Mouse (Mus musculus) neural tube, embryonic 13.5 days (tissue): ENCODE data around the gene Bmpr1a. TPM values are rescaled to one million over a fixed set of nuclear protein-coding genes. Genes with fewer than 3 reads are reported as not detected.
A peak's percentile ranks its signal among the peaks of the same experiment; 100 is the strongest.

Experiments used
- ATAC-seq: fragments of 200-750 bp; cut with Nextera tagmentation; 2 replicates; pipeline ENCODE4 v1.8.0; 2017; ENCODE audit warnings: low read depth, mild to moderate bottlenecking, moderate TSS enrichment, moderate library complexity
- H3K27ac ChIP-seq: fragments of 300-500 bp; sonication (generic); replicated peaks from 2 replicates; pipeline ENCODE4 v1.5.1; 2015; ENCODE audit warnings: moderate library complexity, mild to moderate bottlenecking, inconsistent platforms
- H3K27me3 ChIP-seq: fragments of 300-500 bp; sonication (generic); 2 replicates; pipeline ENCODE4 v1.6.1; 2015; ENCODE audit warnings: mild to moderate bottlenecking, inconsistent platforms
- H3K36me3 ChIP-seq: fragments of 300-500 bp; sonication (generic); 2 replicates; pipeline ENCODE4 v1.6.1; 2015; ENCODE audit warnings: mild to moderate bottlenecking, inconsistent platforms
- H3K4me1 ChIP-seq: fragments of 300-500 bp; sonication (generic); replicated peaks from 2 replicates; pipeline ENCODE4 v1.6.1; 2015; ENCODE audit warnings: inconsistent platforms
- H3K4me2 ChIP-seq: fragments of 300-500 bp; sonication (generic); 2 replicates; pipeline ENCODE4 v1.6.1; 2015; ENCODE audit warnings: inconsistent platforms, mild to moderate bottlenecking, moderate library complexity
- H3K4me3 ChIP-seq: fragments of 300-500 bp; sonication (generic); 2 replicates; pipeline ENCODE4 v1.5.1; 2015; ENCODE audit warnings: mild to moderate bottlenecking, inconsistent platforms
- H3K9ac ChIP-seq: fragments of 300-500 bp; sonication (generic); 2 replicates; pipeline ENCODE4 v1.6.1; 2015; ENCODE audit warnings: moderate library complexity, mild to moderate bottlenecking, inconsistent platforms
- H3K9me3 ChIP-seq: fragments of 300-500 bp; sonication (generic); 2 replicates; pipeline ENCODE4 v1.6.1; 2016; ENCODE audit warnings: inconsistent platforms
- WGBS: fragments of 180-500 bp; shearing (Covaris S2); methylation state at CpG from one replicate; pipeline ENCODE4 v1.1.7; 2015; 5-methylcytosine and 5-hydroxymethylcytosine counted together
- polyA plus RNA-seq: library from polyadenylated mRNA; unstranded; fragments of >200 nt; fragmentation: Nextera tagmentation; extraction: Ambion mirVana; gene quantifications from 2 replicates; pipeline ENCODE4 v1.2.1, GENCODE M21; 2015

The Bmpr1a gene
- polyA plus RNA-seq, 1 experiment from 2014 or later: 22.6 TPM

DNA sequence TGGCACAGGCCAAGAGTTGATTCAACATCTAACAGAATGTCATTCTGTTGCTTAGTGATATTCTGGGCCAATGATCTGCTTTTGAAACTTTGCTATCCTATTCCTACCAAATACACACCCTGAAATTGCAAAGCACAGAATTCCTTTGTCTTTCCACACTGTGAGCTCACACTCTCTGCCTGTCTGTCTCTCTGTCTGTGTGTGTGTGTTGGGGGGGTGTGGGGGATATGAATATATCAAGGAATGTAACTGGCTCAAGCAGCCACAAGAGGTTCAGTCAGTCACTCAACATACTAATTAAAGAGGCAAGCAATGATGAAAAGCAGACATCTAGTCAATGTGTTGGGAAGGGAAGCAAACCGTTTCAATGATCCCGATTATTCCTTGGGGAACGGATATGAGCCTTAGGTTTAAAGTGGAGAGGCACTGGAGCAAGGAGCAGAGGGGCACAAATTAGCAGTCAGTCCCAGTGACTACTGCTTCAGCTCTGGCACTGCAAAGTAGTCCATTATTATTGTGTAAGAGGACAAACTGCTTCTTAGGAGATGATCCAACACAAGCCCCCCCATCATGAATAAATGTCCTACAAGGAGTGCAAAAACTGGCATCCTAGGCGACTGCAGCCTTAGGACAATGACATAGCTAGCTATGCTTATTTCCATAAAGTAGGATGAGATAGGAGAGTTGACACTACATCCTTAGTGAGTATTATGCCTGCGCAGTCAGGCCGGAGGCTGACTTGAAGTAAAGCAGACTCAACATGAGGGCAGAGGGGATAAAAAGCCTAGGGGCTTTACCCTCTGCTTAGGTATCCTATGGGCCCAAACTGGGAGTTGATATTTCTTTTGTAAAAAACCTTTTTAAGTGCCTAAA lies 19.4 kb downstream of the Bmpr1a start:
- H3K4me1 ChIP-seq: peaks cover 19% of the 10 kb centered on the region
- no peaks in the 10 kb centered on the region for H3K27me3 ChIP-seq
- no peak overlapping the region for H3K9ac ChIP-seq
- peak overlapping the region; percentile 59 for H3K27ac ChIP-seq
- WGBS: 65% methylated on average over 6 of the region's 6 CpGs
- no peaks in the 10 kb centered on the region for H3K36me3 ChIP-seq
- H3K4me2 ChIP-seq: no peak overlapping the region
- no peak overlapping the region for H3K4me3 ChIP-seq
- no peaks in the 10 kb centered on the region for H3K9me3 ChIP-seq
- ATAC-seq: peak; percentile 66; the same call in 1 of the 2 replicates

DNA sequence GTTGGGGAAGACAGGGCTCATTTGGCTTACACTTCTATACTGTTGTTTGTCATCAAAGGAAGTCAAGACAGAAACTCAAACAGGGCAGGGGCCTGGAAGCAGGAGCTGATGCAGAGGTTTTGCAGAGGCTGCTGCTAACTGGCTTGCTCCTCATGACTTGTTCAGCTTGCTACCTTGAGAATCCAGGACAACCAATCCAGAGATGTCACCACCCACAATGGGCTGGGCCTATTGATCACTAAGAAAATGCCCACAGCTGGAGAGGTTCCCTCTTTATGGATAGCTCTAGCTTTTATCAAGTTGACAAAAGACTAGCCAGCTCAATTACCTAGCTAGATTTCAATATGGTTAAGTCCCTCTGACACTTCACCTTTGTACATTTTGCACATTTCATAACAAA lies 31.6 kb downstream of the Bmpr1a start:
- Histone ChIP-seq H3K4me1 (0 out of 2 replicates have a peak, but pooled peaks cover 3% of the 10 kb centered on the region), H3K27me3 (no peaks in the 10 kb centered on the region), H3K4me2 (no peak overlapping the region), H3K36me3 (no peaks in the 10 kb centered on the region), H3K9me3 (no peaks in the 10 kb centered on the region), H3K9ac (no peak overlapping the region), H3K4me3 (no peak overlapping the region), H3K27ac (no peak overlapping the region)
- no peak for ATAC-seq

DNA sequence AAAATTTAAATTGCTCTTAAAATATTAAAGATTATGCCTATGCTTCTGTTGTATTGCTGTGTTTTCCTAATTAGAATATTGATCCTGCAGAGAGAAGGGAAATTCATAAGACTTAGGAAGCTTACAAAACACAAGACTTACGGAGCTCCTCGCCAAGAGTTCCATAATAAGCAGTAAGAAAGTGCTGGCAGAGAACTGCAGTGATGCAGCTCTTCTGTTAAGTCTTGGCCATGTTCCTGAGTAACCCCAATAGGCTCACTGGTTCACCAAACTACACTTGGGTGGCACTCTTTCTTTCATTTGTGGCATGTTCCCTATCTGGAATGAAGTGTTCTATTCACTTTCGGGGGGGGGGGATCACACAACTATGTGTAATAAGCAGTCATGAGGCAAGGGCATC lies 36.9 kb downstream of the Bmpr1a start:
- H3K4me2 ChIP-seq: no peak overlapping the region
- no peaks in the 10 kb centered on the region for H3K27me3 ChIP-seq
- ATAC-seq: no peak
- H3K9ac ChIP-seq: no peak overlapping the region
- no peaks in the 10 kb centered on the region for H3K4me1 ChIP-seq
- no peaks in the 10 kb centered on the region for H3K9me3 ChIP-seq
- WGBS: 68% methylated on average over 3 of the region's 3 CpGs
- H3K4me3 ChIP-seq: no peak overlapping the region
- H3K36me3 ChIP-seq: no peaks in the 10 kb centered on the region
- H3K27ac ChIP-seq: no peak overlapping the region

DNA sequence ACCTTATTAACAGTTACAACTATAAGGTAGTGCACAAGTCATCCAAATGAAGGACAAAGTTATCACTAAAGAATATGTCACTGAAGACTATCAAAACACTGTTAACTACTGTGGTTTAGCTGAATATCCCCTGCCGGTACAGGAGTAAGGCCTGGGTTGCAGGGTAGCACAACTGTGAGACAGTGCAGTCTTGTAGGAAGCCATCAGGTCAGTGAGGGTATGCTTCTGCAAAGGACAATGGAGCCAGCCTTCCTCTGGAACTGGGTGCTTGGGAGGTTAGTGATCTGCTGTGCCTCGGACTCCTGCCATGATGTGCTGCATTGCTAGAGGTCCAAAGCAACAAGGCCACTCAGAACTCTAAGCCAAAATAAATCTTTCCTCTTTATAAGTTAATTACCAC lies 43.8 kb downstream of the Bmpr1a start:
- H3K27me3 ChIP-seq: no peaks in the 10 kb centered on the region
- H3K36me3 ChIP-seq: no peaks in the 10 kb centered on the region
- no peak overlapping the region for H3K4me2 ChIP-seq
- H3K4me1 ChIP-seq: peaks cover 6% of the 10 kb centered on the region
- H3K4me3 ChIP-seq: no peak overlapping the region
- ATAC-seq: no peak
- no peak overlapping the region for H3K9ac ChIP-seq
- no peaks in the 10 kb centered on the region for H3K9me3 ChIP-seq
- 87% methylated on average over 2 of the region's 2 CpGs for WGBS
- no peak overlapping the region for H3K27ac ChIP-seq

DNA sequence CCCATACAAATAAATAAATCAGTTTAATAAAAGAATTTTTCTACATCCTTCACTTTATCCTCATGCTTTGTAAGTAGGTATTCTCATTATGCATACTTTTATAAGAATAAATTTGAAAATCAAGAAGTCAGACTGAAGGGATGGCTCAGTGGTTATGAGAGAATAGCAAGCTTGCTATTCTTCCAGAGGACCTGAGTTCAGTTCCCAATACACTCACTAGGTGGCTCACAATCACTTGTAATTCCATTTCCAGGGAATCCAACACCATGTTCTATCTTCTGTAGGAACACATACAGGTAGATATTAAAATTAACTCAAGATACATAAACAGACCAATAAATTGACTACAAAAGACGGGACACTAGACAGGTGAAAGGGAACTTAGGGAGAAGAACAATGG lies 44.3 kb downstream of the Bmpr1a start:
- Histone ChIP-seq H3K4me1 (peaks cover 11% of the 10 kb centered on the region), H3K27ac (no peak overlapping the region), H3K9ac (no peak overlapping the region), H3K27me3 (no peaks in the 10 kb centered on the region), H3K4me3 (no peak overlapping the region), H3K4me2 (no peak overlapping the region), H3K9me3 (no peaks in the 10 kb centered on the region), H3K36me3 (no peaks in the 10 kb centered on the region)
- ATAC-seq: 0 out of 2 replicates have a peak, but pooled peaks have one; percentile 58
- WGBS: 83% methylated on average over 1 of the region's 1 CpGs

DNA sequence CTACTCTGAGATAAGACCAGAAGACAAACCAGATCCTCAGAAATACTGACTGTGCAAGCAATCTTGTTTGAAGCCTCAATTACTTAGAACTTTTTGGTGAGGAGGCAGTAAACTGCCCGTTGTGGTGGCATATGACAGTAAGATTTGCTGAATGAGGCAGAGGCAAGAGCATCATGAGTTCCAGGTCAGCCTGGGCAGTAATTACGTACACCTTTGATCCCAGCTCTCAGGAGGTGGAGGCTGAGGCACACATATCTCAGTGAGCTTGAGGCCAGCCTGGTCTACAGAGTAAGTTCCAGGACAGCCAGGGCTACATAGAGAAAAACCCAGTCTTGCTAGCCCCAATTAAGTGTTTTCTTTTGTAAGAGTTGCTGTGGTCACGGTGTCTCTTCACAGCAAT lies 48.9 kb downstream of the Bmpr1a start:
- peaks cover 17% of the 10 kb centered on the region for H3K4me1 ChIP-seq
- H3K36me3 ChIP-seq: no peaks in the 10 kb centered on the region
- WGBS: 46% methylated on average over 3 of the region's 3 CpGs
- no peak overlapping the region for H3K4me3 ChIP-seq
- H3K4me2 ChIP-seq: no peak overlapping the region
- peak overlapping the region; percentile 78 for H3K27ac ChIP-seq
- H3K9ac ChIP-seq: no peak overlapping the region
- no peaks in the 10 kb centered on the region for H3K27me3 ChIP-seq
- no peaks in the 10 kb centered on the region for H3K9me3 ChIP-seq
- no peak for ATAC-seq

DNA sequence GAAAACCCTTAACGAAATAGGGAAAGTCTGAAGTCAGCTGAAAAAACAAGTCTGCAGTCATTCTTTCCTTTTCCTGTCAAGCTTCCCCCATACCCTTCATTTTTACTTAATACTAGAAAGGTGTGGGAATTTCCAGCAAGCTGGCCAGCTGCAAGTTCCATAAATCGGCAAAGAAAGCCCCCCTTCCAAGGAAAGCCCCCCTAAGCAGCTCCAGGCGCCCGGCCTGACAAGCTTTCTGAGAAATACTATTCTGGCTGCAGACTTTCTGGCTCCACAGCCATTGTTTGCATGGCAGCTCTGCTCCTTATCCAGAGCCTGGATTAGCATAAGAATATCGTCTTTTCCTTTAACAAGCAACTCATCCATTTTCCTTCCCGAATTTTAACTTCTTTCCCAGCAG lies 49.5 kb downstream of the Bmpr1a start:
- Histone ChIP-seq H3K4me2 (no peak overlapping the region), H3K27ac (peak overlapping the region; percentile 78), H3K27me3 (no peaks in the 10 kb centered on the region), H3K4me3 (no peak overlapping the region), H3K9ac (no peak overlapping the region), H3K4me1 (peaks cover 17% of the 10 kb centered on the region), H3K36me3 (no peaks in the 10 kb centered on the region), H3K9me3 (no peaks in the 10 kb centered on the region)
- WGBS: 9% methylated on average over 6 of the region's 6 CpGs
- no peak for ATAC-seq

DNA sequence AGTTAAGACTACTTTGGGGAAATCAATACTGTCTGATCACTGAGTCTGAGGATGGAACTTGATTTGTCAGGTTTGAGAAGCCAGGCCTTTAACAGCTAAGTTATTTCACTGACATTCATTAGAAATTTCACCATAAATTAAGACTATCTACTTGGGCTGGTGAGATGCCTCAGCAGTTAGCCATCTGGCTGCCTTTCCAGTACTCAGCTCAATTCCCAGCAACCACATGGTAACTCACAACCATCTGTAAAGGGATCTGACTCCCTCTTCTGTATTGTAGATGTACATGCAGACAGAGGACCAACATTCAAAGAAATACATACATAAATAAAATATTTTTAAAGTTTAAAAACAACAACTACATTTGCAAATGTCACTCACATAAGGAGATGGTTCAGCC lies 51.3 kb downstream of the Bmpr1a start:
- H3K36me3 ChIP-seq: peaks cover 6% of the 10 kb centered on the region
- no peak overlapping the region for H3K4me2 ChIP-seq
- H3K4me1 ChIP-seq: peaks cover 17% of the 10 kb centered on the region
- H3K27ac ChIP-seq: no peak overlapping the region
- no peaks in the 10 kb centered on the region for H3K9me3 ChIP-seq
- no peak for ATAC-seq
- no peaks in the 10 kb centered on the region for H3K27me3 ChIP-seq
- H3K4me3 ChIP-seq: no peak overlapping the region
- H3K9ac ChIP-seq: no peak overlapping the region

DNA sequence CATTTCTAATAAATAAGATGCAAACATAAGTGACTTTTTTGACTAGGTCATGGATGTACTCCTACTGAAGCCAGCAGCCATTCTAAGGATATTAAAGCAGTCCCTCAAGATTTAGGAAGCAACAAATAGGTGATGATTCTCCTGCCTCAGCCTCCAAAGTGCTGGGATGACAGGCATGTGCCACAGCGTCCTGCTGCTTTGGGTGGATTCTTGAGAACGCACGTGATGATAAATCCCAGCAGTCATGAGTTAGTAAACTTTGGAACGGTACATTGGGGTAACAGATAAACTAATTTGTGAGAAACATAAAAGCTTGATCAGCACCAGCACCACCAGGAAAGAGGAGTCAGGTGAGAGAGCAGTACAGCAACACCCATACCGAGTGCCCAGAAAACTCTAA lies 52.7 kb downstream of the Bmpr1a start:
- Histone ChIP-seq H3K9me3 (no peaks in the 10 kb centered on the region), H3K4me2 (no peak overlapping the region), H3K4me3 (no peak overlapping the region), H3K4me1 (peaks cover 17% of the 10 kb centered on the region), H3K27ac (no peak overlapping the region), H3K9ac (no peak overlapping the region), H3K36me3 (peaks cover 15% of the 10 kb centered on the region), H3K27me3 (no peaks in the 10 kb centered on the region)
- 91% methylated on average over 5 of the region's 5 CpGs for WGBS
- no peak for ATAC-seq

DNA sequence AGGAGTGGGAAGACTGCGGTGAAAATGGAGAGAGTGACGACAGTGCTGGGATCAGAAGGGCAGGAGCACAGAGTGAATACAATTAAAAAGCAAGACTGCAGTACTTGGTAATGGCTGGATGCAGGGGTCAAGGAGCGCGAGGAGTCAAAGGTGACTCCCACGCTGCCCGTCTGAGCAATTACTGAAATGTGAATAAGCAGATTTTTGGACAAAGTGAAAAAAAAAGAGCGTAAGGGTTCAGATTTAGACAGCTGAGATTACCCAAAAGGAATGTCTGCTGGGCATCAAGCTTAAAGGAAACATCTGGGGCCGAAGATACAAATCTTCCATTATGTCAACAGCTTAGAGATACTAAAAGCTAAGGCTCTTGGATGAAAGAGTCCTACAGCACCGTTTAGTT lies 53.3 kb downstream of the Bmpr1a start:
- H3K27me3 ChIP-seq: no peaks in the 10 kb centered on the region
- peaks cover 15% of the 10 kb centered on the region for H3K36me3 ChIP-seq
- no peak overlapping the region for H3K4me3 ChIP-seq
- ATAC-seq: no peak
- peaks cover 16% of the 10 kb centered on the region for H3K4me1 ChIP-seq
- H3K9me3 ChIP-seq: no peaks in the 10 kb centered on the region
- no peak overlapping the region for H3K4me2 ChIP-seq
- H3K27ac ChIP-seq: no peak overlapping the region
- WGBS: 56% methylated on average over 9 of the region's 9 CpGs
- no peak overlapping the region for H3K9ac ChIP-seq

DNA sequence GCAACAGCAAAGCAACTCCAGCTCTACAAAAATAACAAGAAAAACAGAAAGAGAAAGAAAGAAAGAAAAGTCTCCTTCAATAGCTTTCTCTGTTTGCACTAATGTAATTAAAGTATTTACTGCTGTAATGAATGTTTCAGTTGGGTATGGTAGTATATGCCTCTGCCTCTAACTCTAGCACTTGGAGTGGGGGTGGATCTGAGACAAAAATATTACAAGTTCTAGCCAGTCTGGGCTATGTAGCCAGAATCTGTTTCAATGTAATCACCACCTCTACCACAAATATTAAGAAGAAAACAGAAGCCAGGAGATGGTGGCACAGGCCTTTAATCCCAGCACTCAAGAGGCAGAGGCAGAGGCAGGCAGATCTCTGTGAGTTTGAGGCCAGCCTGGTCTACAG lies 54.7 kb downstream of the Bmpr1a start:
- Histone ChIP-seq H3K9me3 (no peaks in the 10 kb centered on the region), H3K4me2 (no peak overlapping the region)
- no peak for ATAC-seq

DNA sequence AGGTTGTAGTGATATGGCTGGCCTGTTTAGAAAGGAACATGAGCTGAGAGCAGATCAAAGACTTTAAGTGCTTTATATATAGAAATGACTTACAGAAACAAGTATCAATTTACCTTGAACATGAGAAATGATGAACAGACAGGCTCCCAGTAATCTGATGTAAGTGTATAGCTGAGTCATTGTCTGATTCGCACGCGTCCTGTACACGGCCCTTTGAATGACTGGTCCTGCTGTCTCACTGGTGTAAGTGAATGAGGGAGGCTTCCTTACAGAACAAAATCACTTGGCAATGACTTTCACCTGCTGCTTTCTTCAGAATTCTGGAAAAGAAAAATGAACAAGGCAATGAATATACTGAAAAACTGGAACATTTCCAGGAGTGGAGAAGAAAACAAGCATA lies 55.5 kb downstream of the Bmpr1a start:
- peaks cover 14% of the 10 kb centered on the region for H3K4me1 ChIP-seq

More for the DNA sequence above, 54.7 kb downstream of the Bmpr1a start:
- no peak overlapping the region for H3K9ac ChIP-seq
- H3K36me3 ChIP-seq: peaks cover 16% of the 10 kb centered on the region
- H3K4me3 ChIP-seq: no peak overlapping the region
- H3K27me3 ChIP-seq: no peaks in the 10 kb centered on the region
- peaks cover 12% of the 10 kb centered on the region; the same call in 1 of the 2 replicates for H3K4me1 ChIP-seq
- H3K27ac ChIP-seq: no peak overlapping the region

DNA sequence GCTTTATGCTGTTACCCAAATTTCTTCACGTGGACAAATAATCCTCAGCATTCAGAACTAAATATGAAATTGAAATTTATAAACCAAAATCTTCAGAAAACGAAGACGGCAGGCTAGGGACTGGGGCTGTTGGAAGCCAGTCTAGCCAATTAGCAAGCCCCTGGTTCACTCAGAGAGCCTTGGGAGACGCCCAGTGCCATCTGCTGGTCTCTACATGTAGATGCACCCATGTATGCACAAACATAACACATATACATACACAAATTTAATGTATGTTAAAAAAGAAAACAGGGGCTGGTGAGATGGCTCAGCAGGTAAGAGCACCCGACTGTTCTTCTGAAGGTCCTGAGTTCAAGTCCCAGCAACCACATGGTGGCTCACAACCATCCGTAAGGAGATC lies 56.5 kb downstream of the Bmpr1a start:
- Histone ChIP-seq H3K27me3 (no peaks in the 10 kb centered on the region), H3K36me3 (peaks cover 23% of the 10 kb centered on the region), H3K4me2 (no peak overlapping the region), H3K9ac (no peak overlapping the region), H3K9me3 (no peaks in the 10 kb centered on the region), H3K4me1 (peaks cover 17% of the 10 kb centered on the region), H3K4me3 (no peak overlapping the region), H3K27ac (no peak overlapping the region)
- 96% methylated on average over 6 of the region's 6 CpGs for WGBS
- no peak for ATAC-seq

More for the DNA sequence above, 55.5 kb downstream of the Bmpr1a start:
- no peaks in the 10 kb centered on the region for H3K9me3 ChIP-seq
- peaks cover 23% of the 10 kb centered on the region for H3K36me3 ChIP-seq
- H3K27ac ChIP-seq: no peak overlapping the region
- H3K9ac ChIP-seq: no peak overlapping the region
- H3K4me3 ChIP-seq: no peak overlapping the region
- H3K27me3 ChIP-seq: no peaks in the 10 kb centered on the region
- no peak for ATAC-seq
- no peak overlapping the region for H3K4me2 ChIP-seq
- 86% methylated on average over 4 of the region's 4 CpGs for WGBS
